Mouse (Mus musculus) brain, embryonic 14.5 days (tissue): Measurements from ENCODE around the gene Sirt3.

Experiments used
- CTCF ChIP-seq: fragments of 200-500 bp; IDR thresholded peaks from 2 replicates; pipeline ENCODE4 v1.5.1; 2012; ENCODE audit warnings: inconsistent platforms, mild to moderate bottlenecking, moderate library complexity, borderline replicate concordance; ENCODE audit not compliant: insufficient read depth, insufficient read length; ENCODE audit errors: extremely low read depth
- POLR2A ChIP-seq: fragments of 200-500 bp; IDR thresholded peaks from 2 replicates; pipeline ENCODE4 v1.6.1; 2012; ENCODE audit warnings: mild to moderate bottlenecking, inconsistent platforms, borderline replicate concordance; ENCODE audit not compliant: poor library complexity, insufficient read depth, insufficient read length, severe bottlenecking; ENCODE audit errors: extremely low read depth

DNA sequence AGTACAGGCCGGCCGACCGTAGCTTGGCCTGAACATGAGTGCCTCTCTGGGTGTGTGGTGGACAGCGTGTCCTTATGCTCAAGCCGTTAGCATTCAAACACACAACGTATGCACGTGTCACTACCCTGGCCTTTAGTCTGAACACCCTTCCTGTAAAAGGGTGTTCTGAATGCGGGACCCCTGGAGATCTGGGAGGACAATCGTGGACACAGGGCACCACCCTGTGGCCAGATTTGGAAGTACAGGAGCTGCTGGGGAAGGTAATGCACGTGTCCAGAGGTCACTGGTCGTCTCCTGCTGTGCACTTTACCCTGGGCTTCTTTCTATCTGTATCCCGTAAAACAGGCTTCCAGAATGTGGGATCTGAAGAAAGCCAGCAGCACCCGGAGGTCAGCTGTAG lies 21.1 kb upstream of the Sirt3 start:
- TF ChIP-seq POLR2A = no peak
- TF ChIP-seq CTCF = peak; percentile 92
